Mouse (Mus musculus) G1E (cell line): ENCODE results near the gene Jag1. TPM values are rescaled to one million over a fixed set of nuclear protein-coding genes. Genes with fewer than 3 reads are reported as not detected.

Source experiments
- ATAC-seq: 2 replicates; pipeline ENCODE4 v1.8.0; 2016; ENCODE audit warnings: mild to moderate bottlenecking; ENCODE audit not compliant: insufficient number of reproducible peaks, poor library complexity, low FRiP score, severe bottlenecking; ENCODE audit errors: extremely low read depth
- DNase-seq: peaks from one replicate; pipeline ENCODE4 v3.0.0; 2012; ENCODE audit warnings: low spot score
- H3K27me3 ChIP-seq: 2 replicates; pipeline ENCODE4 v1.6.1; 2012; ENCODE audit warnings: mild to moderate bottlenecking, low read length, inconsistent platforms; ENCODE audit not compliant: insufficient read depth
- H3K36me3 ChIP-seq: replicated peaks from 2 replicates; pipeline ENCODE3; 2012; ENCODE audit warnings: mild to moderate bottlenecking, inconsistent platforms
- H3K4me1 ChIP-seq: 2 replicates; pipeline ENCODE4 v1.6.1; 2012; ENCODE audit warnings: low read depth, low read length, inconsistent platforms, mixed read lengths; ENCODE audit not compliant: insufficient read depth
- H3K4me3 ChIP-seq: 2 replicates; pipeline ENCODE4 v1.5.1; 2012; ENCODE audit warnings: low read depth, mild to moderate bottlenecking, inconsistent platforms, low read length, moderate library complexity, mixed read lengths
- H3K9me3 ChIP-seq: replicated peaks from 2 replicates; pipeline ENCODE4 v1.6.1; 2012; ENCODE audit warnings: inconsistent platforms
- CTCF ChIP-seq: IDR thresholded peaks from 2 replicates; pipeline ENCODE4 v1.5.1; 2012; ENCODE audit warnings: low read depth, low read length, inconsistent platforms, mixed read lengths
- GATA1 ChIP-seq: IDR thresholded peaks from 2 replicates; pipeline ENCODE4 v1.6.1; 2012; ENCODE audit warnings: borderline replicate concordance, low read length, inconsistent platforms, mixed read lengths
- GATA2 ChIP-seq: IDR thresholded peaks from 2 replicates; pipeline ENCODE4 v1.6.1; 2012; ENCODE audit warnings: low read depth, low read length, inconsistent platforms, borderline replicate concordance
- POLR2AphosphoS5 ChIP-seq: IDR thresholded peaks from 2 replicates; pipeline ENCODE4 v1.6.1; 2012; ENCODE audit warnings: low read depth, low read length, inconsistent platforms; ENCODE audit not compliant: insufficient replicate concordance
- TAL1 ChIP-seq: conservative IDR thresholded peaks from 2 replicates; pipeline ENCODE4 v1.6.1; 2012; ENCODE audit warnings: low read depth, low read length, inconsistent platforms, mixed read lengths
- polyA plus RNA-seq: library from polyadenylated mRNA; stranded (reverse); fragments of >175 nt; gene quantifications from 2 replicates; pipeline ENCODE4 v1.2.3, GENCODE M21; 2012
- total RNA-seq, 2 experiments: library from RNA; stranded (forward) in 1 of 2; stranded (reverse) in 1 of 2; fragments of 200-1000 nt in 1 of 2; fragments of >200 nt in 1 of 2; fragmentation: Nextera tagmentation in 1 of 2; gene quantifications; 2 replicates each; pipeline ENCODE4 v1.2.3; 2014 to 2017

Jag1 gene
- total and polyA plus RNA-seq, 3 experiments, result not detected

DNA sequence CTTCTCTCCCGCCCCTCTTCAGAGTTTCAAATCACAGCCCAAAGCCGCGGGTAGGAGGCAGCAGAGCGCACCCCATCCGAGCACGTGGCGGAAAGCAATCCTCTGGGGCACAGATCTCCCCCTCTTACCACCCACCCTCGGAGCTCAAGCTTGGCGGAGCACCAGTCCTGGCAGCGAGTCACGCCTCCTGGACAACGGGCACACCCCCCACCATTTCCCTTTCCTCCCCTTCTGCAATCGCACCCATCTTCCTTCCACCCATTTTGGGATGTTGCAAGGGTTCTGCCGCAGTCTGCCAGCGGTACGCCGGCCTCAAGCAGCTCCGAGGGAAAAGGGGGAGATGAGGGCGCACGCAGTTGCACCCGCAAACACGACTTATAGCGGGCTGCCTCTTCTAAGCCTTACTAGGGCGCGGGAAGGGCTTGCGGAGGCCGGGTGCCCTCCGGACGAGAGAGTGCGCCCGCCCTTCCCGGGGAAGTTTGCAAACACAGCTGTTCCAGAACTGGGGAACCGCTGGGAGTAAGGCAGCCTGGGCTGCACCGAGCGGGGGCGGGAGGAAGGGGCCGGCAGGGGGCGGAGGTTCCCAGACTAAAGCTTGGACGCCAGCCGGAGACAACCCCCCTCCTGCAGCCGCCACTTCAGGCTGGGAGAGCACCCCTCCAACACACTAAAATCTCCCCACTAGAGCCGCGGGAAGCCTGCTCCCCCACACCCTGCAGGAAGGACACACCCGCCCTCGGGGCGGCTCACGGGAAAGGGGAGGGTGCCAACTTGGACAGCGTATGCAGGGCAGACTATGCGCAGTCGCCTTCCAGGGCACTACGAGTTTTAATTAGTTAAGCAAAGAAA is 2.0 kb downstream of the Jag1 start:
- no peak overlapping the region; the same call in 1 of the 2 replicates for H3K4me3 ChIP-seq
- H3K36me3 ChIP-seq, result no peaks in the 10 kb centered on the region
- no peaks in the 10 kb centered on the region for H3K4me1 ChIP-seq
- no peak for DNase-seq
- no peak for ATAC-seq
- H3K27me3 ChIP-seq, result 0 out of 2 replicates have a peak, but pooled peaks cover 4% of the 10 kb centered on the region
- H3K9me3 ChIP-seq, result peaks cover 53% of the 10 kb centered on the region
- TF ChIP-seq GATA1 (no peak), TAL1 (no peak)

GRCm38 (mm10) chr2:137113288-137114061 is 3.0 kb downstream of the Jag1 start:
- no peak overlapping the region for H3K4me3 ChIP-seq
- TF ChIP-seq POLR2AphosphoS5, result no peak
- TF ChIP-seq CTCF, result no peak
- no peak for TF ChIP-seq TAL1
- TF ChIP-seq GATA2, result no peak
- TF ChIP-seq GATA1, result no peak
- no peak for ATAC-seq
- no peak for DNase-seq
- peaks cover 56% of the 10 kb centered on the region for H3K9me3 ChIP-seq
- 0 out of 2 replicates have a peak, but pooled peaks cover 4% of the 10 kb centered on the region for H3K27me3 ChIP-seq
- no peaks in the 10 kb centered on the region for H3K4me1 ChIP-seq
- H3K36me3 ChIP-seq, result no peaks in the 10 kb centered on the region

GRCm38 (mm10) chr2:137110214-137110898 is 6.1 kb downstream of the Jag1 start:
- H3K36me3 ChIP-seq, result no peaks in the 10 kb centered on the region
- TF ChIP-seq CTCF (no peak), TAL1 (no peak), GATA2 (no peak), POLR2AphosphoS5 (no peak), GATA1 (no peak)
- 0 out of 2 replicates have a peak, but pooled peaks cover 2% of the 10 kb centered on the region for H3K27me3 ChIP-seq
- no peaks in the 10 kb centered on the region for H3K4me1 ChIP-seq
- peaks cover 33% of the 10 kb centered on the region for H3K9me3 ChIP-seq
- ATAC-seq, result no peak
- no peak for DNase-seq
- no peak overlapping the region for H3K4me3 ChIP-seq

GRCm38 (mm10) chr2:137109321-137110213 is 6.9 kb downstream of the Jag1 start:
- TF ChIP-seq POLR2AphosphoS5 (no peak), CTCF (no peak), GATA2 (no peak)
- ATAC-seq, result no peak
- Histone ChIP-seq H3K36me3 (no peaks in the 10 kb centered on the region), H3K4me1 (no peaks in the 10 kb centered on the region), H3K9me3 (peaks cover 25% of the 10 kb centered on the region), H3K27me3 (no peaks in the 10 kb centered on the region), H3K4me3 (no peak overlapping the region; the same call in 1 of the 2 replicates)
- no peak for DNase-seq

DNA sequence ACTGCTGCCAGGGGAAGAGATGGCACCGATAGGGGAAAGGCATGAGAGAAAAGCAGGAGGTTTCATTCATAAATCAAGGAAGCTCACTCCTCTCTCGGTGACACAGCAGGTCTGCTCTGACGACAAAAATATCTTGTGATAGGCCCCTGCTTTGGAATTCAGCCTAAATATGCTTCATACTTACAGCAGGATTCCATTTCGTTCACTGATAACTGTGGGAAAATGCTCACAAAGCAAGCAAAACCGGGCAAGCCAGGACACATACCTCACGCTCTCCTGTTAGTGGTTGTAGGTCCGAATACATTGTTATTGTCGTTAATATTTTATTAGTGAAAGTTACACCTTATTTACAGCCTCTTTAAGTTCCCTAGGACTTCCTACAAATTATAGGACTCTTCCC is 8.5 kb downstream of the Jag1 start:
- Histone ChIP-seq H3K27me3 (no peaks in the 10 kb centered on the region), H3K9me3 (peaks cover 16% of the 10 kb centered on the region), H3K36me3 (no peaks in the 10 kb centered on the region), H3K4me1 (no peaks in the 10 kb centered on the region), H3K4me3 (no peak overlapping the region)
- DNase-seq (no peak), ATAC-seq (no peak)
- TF ChIP-seq GATA1, result no peak
- no peak for TF ChIP-seq CTCF
- no peak for TF ChIP-seq GATA2
